Mouse (Mus musculus): Measurements from ENCODE around the gene Agap3.

DNA sequence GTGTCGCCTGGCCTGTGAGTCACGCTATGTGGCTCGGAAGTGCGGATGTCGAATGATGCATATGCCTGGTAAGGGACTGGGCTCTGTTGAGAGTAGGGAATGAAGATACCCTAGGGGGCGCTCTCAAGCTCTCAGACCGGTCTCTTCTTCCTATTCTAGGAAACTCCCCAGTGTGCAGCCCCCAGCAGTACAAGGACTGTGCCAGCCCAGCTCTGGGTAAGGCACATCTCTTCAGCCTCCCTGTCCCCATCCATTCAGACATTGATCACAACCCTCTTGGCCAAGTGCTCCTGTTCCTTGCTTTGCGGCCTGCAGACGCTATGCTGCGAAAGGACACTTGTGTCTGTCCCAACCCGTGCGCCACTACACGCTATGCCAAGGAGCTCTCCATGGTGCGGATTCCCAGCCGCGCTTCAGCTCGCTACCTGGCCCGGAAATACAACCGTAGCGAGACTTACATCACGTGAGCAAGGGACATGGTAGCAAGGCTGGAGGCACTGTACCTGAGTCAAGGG is 35.7 kb upstream of the Agap3 start:
- peak; percentile 46; the same call in 1 of the 2 replicates for TF ChIP-seq CTCF (IDR thresholded peaks at IDR 0.05; ENCODE audit: extremely low read depth, insufficient read depth, insufficient read length, insufficient replicate concordance)
- no peak for TF ChIP-seq POLR2A (IDR thresholded peaks at IDR 0.05; ENCODE audit: low read depth, low read length)
